Mouse (Mus musculus) frontal cortex, postnatal 10 days (tissue): ENCODE measurements around the gene Fam185a.

Source experiments
- DNase-seq, 2 experiments: peaks; one replicate each; pipeline ENCODE4 v3.0.0; 2022; ENCODE audit warnings: low spot score in 2 of 2, mixed read lengths in 1 of 2

Fam185a gene

GRCm38 (mm10) chr5:21426666-21427065 lies 1.9 kb downstream of the Fam185a start:
- DNase-seq, result no peak

GRCm38 (mm10) chr5:21434148-21434929 lies 9.6 kb downstream of the Fam185a start:
- DNase-seq, result no peak

- DNase-seq, result no peak
Measured at GRCm38 (mm10) chr5:21436471-21436975, 11.8 kb downstream of the Fam185a start.

DNA sequence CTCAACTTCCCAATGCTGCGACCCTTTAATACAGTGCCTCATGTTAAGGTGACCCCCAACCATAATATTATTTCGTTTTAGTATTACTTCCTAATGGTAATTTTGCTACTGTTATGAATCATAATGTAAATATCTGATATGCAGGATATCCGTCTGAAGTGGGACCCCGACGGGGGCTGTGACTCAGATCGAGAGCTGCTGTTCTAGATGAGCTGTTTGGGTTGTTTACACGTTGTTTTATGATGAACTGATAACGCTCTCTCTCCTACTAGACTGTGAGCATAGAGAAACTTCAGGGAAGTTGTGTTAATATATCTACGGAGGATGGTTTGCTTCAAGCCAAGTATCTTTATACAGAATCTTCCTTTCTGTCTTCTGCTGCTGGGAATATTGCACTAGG lies 13.7 kb downstream of the Fam185a start:
- no peak for DNase-seq

- DNase-seq, result no peak
Measured at GRCm38 (mm10) chr5:21439446-21440110, 14.8 kb downstream of the Fam185a start.

DNA sequence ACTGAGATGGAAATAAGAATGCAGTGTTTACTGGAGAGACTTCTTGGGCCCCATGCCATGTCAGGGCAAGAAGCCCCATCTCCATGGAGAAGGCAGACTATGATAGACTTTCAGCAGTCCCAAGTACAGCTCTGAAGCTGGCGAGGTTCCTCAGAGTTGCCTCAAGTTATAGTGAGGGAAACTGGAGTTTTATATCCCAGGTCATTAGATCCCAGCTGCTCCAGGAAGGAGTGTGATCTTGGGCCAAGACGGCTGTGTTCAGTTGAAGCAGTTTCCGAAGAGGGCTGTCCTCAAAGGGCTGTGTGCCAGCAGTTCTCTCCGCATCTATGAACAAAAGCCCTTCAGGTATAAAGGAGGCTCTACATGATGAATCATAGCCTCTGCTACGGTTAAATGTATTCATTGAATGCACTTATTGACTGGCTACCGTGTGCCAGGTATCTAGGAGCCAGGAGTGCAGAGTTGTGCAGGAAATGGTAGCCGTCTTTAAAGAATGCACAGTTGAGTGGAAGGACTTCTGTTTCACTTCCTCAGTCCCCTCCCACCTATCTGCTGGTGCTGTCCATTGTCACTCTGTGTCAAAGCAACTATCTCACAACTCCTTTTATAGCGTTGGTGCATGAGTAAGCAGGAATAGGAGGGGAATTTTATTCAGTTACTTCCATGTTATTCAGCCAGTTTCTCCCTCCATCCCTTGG lies 16.2 kb downstream of the Fam185a start:
- DNase-seq, result no peak

GRCm38 (mm10) chr5:21467387-21467786 lies 42.6 kb downstream of the Fam185a start:
- DNase-seq, result no peak

DNA sequence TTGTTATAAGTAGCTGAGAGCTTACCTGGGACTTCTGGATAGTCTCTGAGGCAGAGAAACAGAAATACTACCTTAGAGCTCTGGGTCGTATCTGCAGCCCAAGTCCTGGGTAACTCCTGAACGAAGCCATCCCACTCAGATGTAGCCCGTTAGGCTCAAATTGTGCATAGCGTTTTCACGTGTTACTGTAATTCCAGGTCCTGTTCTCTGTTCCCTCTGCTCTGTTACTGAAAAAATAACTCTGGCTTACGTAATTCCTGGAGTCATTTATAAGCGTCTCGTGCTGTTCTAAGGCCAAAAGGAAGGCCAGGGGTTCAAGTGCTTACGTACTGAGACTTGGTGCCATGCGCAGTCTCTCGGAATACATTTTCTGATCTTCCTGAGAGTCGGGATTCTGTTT lies 43.3 kb downstream of the Fam185a start:
- no peak for DNase-seq

GRCm38 (mm10) chr5:21478428-21478827 lies 53.7 kb downstream of the Fam185a start:
- no peak for DNase-seq

GRCm38 (mm10) chr5:21479746-21480145 lies 55.0 kb downstream of the Fam185a start:
- no peak for DNase-seq

DNA sequence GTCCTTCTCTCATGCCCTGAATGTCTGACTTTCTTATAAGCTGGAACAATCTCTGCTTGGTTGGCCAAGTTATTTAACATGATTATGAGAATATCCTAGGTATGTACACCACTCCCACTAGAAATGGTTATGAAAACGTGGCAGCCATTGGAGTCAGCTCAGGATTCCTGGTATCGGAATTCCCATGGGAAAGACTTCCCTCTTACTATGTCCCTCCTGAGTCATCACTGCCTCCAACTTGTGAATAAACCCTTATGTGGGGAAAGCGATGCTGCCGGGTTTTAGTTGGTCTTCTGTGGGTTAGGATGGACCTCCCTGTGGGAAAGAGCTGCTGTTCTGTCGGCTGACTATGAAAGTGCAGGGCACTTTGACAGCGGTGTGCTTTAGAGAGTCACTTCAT lies 56.8 kb downstream of the Fam185a start:
- no peak for DNase-seq

DNA sequence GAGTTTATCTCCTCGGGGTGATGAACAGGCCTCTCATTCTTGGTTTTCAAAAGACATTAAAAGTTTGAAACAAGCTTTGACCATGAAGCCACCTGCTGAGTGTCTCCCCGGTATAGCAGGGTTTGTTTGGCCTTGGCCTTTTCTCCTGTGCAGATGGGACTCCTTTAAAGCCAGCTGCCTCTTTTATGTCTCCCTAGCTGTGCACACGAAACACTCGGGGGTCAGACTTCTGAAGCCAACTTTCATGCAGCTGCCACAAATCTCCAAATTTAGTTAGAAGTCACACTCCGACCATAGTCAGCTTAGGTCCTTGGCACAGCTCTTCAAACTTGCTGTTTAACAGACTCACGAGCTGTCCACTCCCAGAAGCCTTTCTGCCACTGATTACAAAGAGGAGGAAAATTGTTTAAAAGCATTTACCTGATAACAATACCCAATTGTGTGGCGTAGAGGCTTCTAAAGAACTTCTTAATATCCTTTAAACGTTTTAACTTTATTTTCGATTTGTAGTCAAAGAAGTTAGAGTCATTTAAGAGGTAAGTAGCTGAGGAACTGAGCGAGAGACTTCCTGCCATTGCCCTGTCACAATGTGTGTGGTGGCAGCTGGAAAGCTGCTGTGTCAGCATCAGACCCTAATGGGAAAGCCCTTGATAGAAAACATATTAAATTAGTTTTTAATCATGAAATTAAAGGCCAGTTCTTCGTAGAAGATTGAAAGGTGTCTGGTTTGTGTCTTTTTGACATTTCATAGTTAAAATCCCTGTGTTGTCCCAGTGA lies 57.9 kb downstream of the Fam185a start:
- DNase-seq, result no peak

DNA sequence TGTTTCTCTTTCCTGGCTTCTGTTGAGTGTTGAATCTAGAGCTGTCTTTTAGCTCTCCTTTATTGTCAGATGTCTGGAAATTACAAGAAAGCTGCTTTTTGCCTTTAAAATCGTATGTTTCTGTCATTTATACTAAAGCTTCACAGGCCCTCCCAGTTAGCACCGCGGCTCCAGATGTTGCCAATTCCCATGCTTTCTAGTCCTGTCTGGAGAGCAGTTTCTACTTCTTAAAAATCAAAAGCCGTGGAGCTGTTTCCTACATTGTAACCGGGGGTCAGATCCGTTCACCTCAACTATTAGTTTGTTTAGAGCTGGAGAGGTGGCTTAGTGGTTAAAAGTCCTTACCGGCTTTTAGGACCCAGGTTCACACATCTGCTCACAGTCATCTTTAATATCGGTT lies 58.5 kb downstream of the Fam185a start:
- no peak for DNase-seq

DNA sequence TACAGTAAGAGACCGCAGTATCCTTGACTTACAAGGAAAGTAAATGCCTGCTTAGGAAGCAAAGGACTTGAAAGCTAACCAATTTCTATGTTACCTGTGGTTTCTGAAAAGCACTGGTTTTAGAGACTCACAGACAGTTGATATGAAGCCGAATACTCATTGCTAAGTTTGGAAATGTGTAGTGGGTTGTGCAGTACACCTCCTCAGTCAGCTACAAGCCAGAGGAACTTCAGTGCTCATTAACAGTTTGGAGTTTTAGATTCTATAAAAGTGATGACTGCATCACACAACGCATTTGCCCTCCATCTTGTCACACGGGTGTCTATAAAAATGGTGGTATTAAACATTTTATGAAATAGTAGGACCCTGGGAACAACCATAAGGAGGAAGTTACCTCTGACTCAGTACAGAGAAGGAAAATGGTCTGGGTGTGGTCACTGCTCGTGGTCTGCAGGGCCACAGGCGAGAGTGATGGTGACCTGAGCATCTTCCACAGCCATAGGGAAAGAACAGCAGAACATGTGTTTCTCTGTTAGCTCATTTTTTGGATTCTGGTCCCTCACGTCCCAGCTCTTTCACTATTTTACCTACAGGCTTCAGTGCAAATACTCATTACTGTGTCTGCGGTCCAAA lies 60.6 kb downstream of the Fam185a start:
- DNase-seq, result no peak

GRCm38 (mm10) chr5:21486798-21487197 lies 62.0 kb downstream of the Fam185a start:
- no peak for DNase-seq

- no peak for DNase-seq
Measured at GRCm38 (mm10) chr5:21487306-21487705, 62.5 kb downstream of the Fam185a start.

DNA sequence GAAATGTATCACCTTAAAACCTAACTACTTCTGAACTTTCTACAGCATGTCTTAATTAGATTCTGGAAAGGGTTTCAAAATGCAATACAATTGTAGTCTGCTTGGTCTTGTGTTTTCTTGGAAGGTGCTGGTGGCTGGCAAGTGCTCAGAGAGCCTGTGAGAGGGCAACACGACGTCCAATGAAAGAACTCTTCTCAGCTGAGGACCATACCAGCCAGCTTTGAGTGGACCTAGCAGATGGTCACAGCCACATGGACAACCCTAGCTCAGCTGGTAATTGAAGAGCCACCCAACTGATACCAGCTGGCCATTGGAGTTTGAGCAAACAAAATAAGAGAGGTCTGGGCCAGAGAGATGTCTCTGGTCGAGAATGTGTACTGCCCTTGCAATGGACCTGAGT lies 63.0 kb downstream of the Fam185a start:
- DNase-seq, result no peak

- DNase-seq, result no peak
Measured at GRCm38 (mm10) chr5:21488506-21488905, 63.7 kb downstream of the Fam185a start.

DNA sequence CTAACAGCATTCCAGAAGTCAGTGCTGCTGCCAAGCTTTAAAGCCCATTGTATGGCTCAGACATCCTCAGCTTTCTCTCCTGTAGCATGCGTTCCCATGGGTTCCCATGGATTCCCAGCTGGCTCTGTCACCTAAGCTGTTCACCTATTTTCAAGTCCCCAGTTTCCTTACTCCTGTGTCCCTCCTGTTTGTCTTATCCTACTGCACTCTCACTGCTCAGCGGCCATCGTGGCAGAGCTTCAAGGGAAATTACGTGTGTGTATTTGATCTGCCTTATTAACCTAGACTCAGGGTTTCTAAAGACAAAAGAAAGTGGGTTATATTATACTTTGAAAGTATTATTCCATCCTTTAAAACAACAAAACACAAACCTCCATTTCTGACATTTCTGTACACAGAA lies 64.4 kb downstream of the Fam185a start:
- DNase-seq, result no peak

DNA sequence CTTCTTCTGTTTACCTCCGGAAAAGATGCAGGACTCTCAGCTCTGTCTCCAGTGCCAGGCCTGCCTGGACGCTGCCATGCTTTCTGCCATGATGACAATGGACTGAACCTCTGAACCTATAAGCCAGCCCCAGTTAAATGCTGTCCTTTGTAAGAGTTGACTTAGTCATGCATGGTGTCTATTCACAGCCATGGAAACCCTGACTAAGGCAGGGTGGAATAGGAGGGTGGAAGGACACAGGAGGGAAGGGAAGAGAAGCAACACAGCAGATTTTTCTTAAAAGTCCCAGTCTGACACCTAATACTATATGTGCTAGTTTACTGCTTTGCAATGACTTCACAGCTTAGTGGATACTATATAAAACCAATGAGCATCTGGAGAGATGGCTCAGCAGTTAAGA lies 66.7 kb downstream of the Fam185a start:
- no peak for DNase-seq

- DNase-seq, result no peak
Measured at GRCm38 (mm10) chr5:21492213-21492612, 67.5 kb downstream of the Fam185a start.
